Mouse (Mus musculus) thymus, adult 2 months (tissue): ENCODE data around the gene Grasp. TPM values are rescaled to one million over a fixed set of nuclear protein-coding genes. Genes with fewer than 3 reads are reported as not detected.

Source experiments
- DNase-seq: peaks from one replicate; pipeline ENCODE4 v3.0.0; 2021
- H3K27ac ChIP-seq: fragments of 200-500 bp; 2 replicates; pipeline ENCODE4 v1.5.1; 2012; ENCODE audit warnings: low read length, control low read depth; ENCODE audit not compliant: control insufficient read depth, insufficient read depth
- H3K27me3 ChIP-seq: fragments of 200-500 bp; 2 replicates; pipeline ENCODE4 v1.6.1; 2012; ENCODE audit warnings: mild to moderate bottlenecking, low read length, moderate library complexity, mixed read lengths; ENCODE audit not compliant: control insufficient read depth, insufficient read depth
- H3K36me3 ChIP-seq: fragments of 200-500 bp; 2 replicates; pipeline ENCODE4 v1.6.1; 2012; ENCODE audit warnings: mild to moderate bottlenecking, low read length, moderate library complexity; ENCODE audit not compliant: control insufficient read depth, insufficient read depth
- H3K4me1 ChIP-seq: fragments of 200-500 bp; replicated peaks from 2 replicates; pipeline ENCODE4 v1.6.1; 2012; ENCODE audit warnings: low read length; ENCODE audit not compliant: control insufficient read depth, insufficient read depth
- H3K4me3 ChIP-seq: fragments of 200-500 bp; 2 replicates; pipeline ENCODE4 v1.5.1; 2012; ENCODE audit warnings: mild to moderate bottlenecking, low read length, control low read depth, moderate library complexity; ENCODE audit not compliant: control insufficient read depth, insufficient read depth
- CTCF ChIP-seq: fragments of 200-500 bp; IDR thresholded peaks from 2 replicates; pipeline ENCODE4 v1.5.1; 2012; ENCODE audit warnings: mild to moderate bottlenecking, control low read depth, low read length, moderate library complexity, borderline replicate concordance; ENCODE audit not compliant: control insufficient read depth, poor library complexity, insufficient read depth; ENCODE audit errors: extremely low read depth
- POLR2A ChIP-seq: fragments of 200-500 bp; IDR thresholded peaks from 2 replicates; pipeline ENCODE4 v1.6.1; 2012; ENCODE audit warnings: mild to moderate bottlenecking, low read length, control low read depth, moderate library complexity; ENCODE audit not compliant: control insufficient read depth, poor library complexity, insufficient read depth; ENCODE audit errors: extremely low read depth
- WGBS: fragments of 180-500 bp; shearing (Covaris S2); methylation state at CpG from one replicate; pipeline ENCODE4 v1.1.7; 2018; 5-methylcytosine and 5-hydroxymethylcytosine counted together
- polyA plus RNA-seq: library from polyadenylated mRNA; depleted of rRNA; stranded (reverse); fragments of >200 nt; gene quantifications from 2 replicates; pipeline ENCODE4 v1.2.3, GENCODE M21; 2012

Gene Grasp
- polyA plus RNA-seq, 1 experiment: 10.2 TPM

GRCm38 (mm10) chr15:101266132-101266963 lies 42.4 kb downstream of the Grasp start:
- no peak overlapping the region; the same call in 1 of the 2 replicates for H3K27ac ChIP-seq
- peak; percentile 72 for TF ChIP-seq POLR2A
- no peak for TF ChIP-seq CTCF
- 5% methylated on average over 54 of the region's 57 CpGs for WGBS
- peaks cover 8% of the 10 kb centered on the region; the same call in 1 of the 2 replicates for H3K36me3 ChIP-seq
- peak overlapping the region; percentile 62 for H3K4me3 ChIP-seq
- DNase-seq: peak; percentile 85
- H3K27me3 ChIP-seq: no peaks in the 10 kb centered on the region
- peaks cover 69% of the 10 kb centered on the region for H3K4me1 ChIP-seq

GRCm38 (mm10) chr15:101267053-101268032 lies 43.4 kb downstream of the Grasp start:
- H3K27me3 ChIP-seq: no peaks in the 10 kb centered on the region
- H3K36me3 ChIP-seq: peaks cover 15% of the 10 kb centered on the region
- DNase-seq: peak; percentile 53
- H3K27ac ChIP-seq: peak overlapping the region; percentile 30; the same call in 1 of the 2 replicates
- TF ChIP-seq CTCF (no peak), POLR2A (peak; percentile 20; the same call in 1 of the 2 replicates)
- WGBS: 1% methylated on average over 25 of the region's 25 CpGs
- H3K4me1 ChIP-seq: peaks cover 59% of the 10 kb centered on the region
- peak overlapping the region; percentile 62 for H3K4me3 ChIP-seq

GRCm38 (mm10) chr15:101270101-101270820 lies 46.3 kb downstream of the Grasp start:
- peaks cover 16% of the 10 kb centered on the region for H3K36me3 ChIP-seq
- no peaks in the 10 kb centered on the region for H3K27me3 ChIP-seq
- TF ChIP-seq POLR2A (no peak), CTCF (no peak)
- H3K4me1 ChIP-seq: peaks cover 44% of the 10 kb centered on the region
- DNase-seq: no peak
- 96% methylated on average over 29 of the region's 29 CpGs for WGBS
- H3K27ac ChIP-seq: no peak overlapping the region
- H3K4me3 ChIP-seq: peak overlapping the region; percentile 17; the same call in 1 of the 2 replicates

GRCm38 (mm10) chr15:101271107-101271506 lies 47.1 kb downstream of the Grasp start:
- no peak for DNase-seq
- TF ChIP-seq CTCF (no peak), POLR2A (no peak)
- Histone ChIP-seq H3K27me3 (no peaks in the 10 kb centered on the region), H3K36me3 (peaks cover 16% of the 10 kb centered on the region), H3K4me1 (peaks cover 41% of the 10 kb centered on the region), H3K27ac (no peak overlapping the region), H3K4me3 (no peak overlapping the region)
- 87% methylated on average over 3 of the region's 3 CpGs for WGBS

GRCm38 (mm10) chr15:101271513-101271912 lies 47.5 kb downstream of the Grasp start:
- peaks cover 37% of the 10 kb centered on the region for H3K4me1 ChIP-seq
- no peak for TF ChIP-seq CTCF
- TF ChIP-seq POLR2A: no peak
- no peak overlapping the region for H3K4me3 ChIP-seq
- peaks cover 16% of the 10 kb centered on the region for H3K36me3 ChIP-seq
- no peak overlapping the region for H3K27ac ChIP-seq
- H3K27me3 ChIP-seq: no peaks in the 10 kb centered on the region
- DNase-seq: no peak
- 95% methylated on average over 15 of the region's 15 CpGs for WGBS

GRCm38 (mm10) chr15:101274380-101274779 lies 50.4 kb downstream of the Grasp start:
- Histone ChIP-seq H3K27ac (no peak overlapping the region), H3K36me3 (peaks cover 16% of the 10 kb centered on the region), H3K4me1 (peaks cover 14% of the 10 kb centered on the region), H3K4me3 (no peak overlapping the region), H3K27me3 (no peaks in the 10 kb centered on the region)
- WGBS: 67% methylated on average over 6 of the region's 6 CpGs
- no peak for DNase-seq
- no peak for TF ChIP-seq CTCF
- TF ChIP-seq POLR2A: no peak
